ENCODE assay signal across 13 mouse cellular contexts in the genomic region with DNA sequence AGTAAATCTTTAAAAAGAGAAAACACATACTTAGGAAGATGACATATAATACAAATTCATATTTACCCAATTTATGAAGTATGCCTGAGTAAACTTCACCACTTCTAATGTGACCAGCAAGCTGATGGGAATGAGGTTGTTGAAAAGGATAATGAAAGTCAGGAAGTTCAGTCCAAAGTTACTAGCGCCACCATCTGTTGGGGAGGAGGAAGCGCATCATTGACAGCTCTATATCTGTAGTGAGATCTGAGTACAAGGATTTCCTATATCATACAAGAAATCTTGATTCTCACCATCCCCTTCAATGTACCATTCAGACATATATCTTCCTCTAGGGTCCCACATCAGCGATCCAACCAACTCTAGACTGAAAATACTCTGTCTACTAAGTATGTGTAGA.
A peak's percentile ranks its signal among the peaks of the same experiment; 100 is the strongest.
DNase-seq lines count a peak whose midpoint lies in the region; ATAC-seq and TF ChIP-seq lines count a peak whose summit lies in the region.
"Had no signal": no experiment of that assay in that cellular context is flagged by ENCODE, and none has a peak within 500 bp of the region (broad histone marks: within the 10 kb centered on the region; RNA-seq: fewer than 3 reads in every experiment).

No protein-coding gene starts in this region.

- peak; percentile 64 for TF ChIP-seq CTCF in layer of hippocampus, adult 2 months (conservative IDR thresholded peaks at IDR 0.05)

- no peak overlapping the region for H3K4me3 ChIP-seq in layer of hippocampus, adult 2 months
- H3K4me3 ChIP-seq: stomach, embryonic 15.5 days had no signal

- peak; percentile 77 for ATAC-seq in CD4-positive, CD25-positive, alpha-beta regulatory T cell, adult 4 months
- ATAC-seq in megakaryocyte progenitor cell, adult 5-6 weeks (replicated peaks; ENCODE audit: poor library complexity), result peak; percentile 69

- H3K27ac ChIP-seq in layer of hippocampus, adult 2 months, result no peak overlapping the region
- H3K27ac ChIP-seq: stomach, embryonic 15.5 days had no signal

- DNase-seq in layer of hippocampus, adult 2 months (ENCODE audit: low spot score in 2 of 2), result no peak
- no peak for DNase-seq in layer of hippocampus, adult 11-12 months (ENCODE audit: low spot score)
- peak; percentile 57 for DNase-seq in R1 (ENCODE audit: low read depth, low spot score)
- no peak for DNase-seq in frontal cortex, postnatal 36 days (ENCODE audit: low spot score in 2 of 2)
- DNase-seq in lung, postnatal 10 days, result no peak
- DNase-seq in urinary bladder, postnatal 25 days (ENCODE audit: low spot score), result no peak
- DNase-seq: adrenal gland, adult 2 months; heart, postnatal 14 days; kidney, postnatal 14 days; right cerebral cortex, postnatal 4 days had no signal
